ENCODE assay signal across 14 mouse cellular contexts in genomic region chr5:139718949-139719348, GRCm38 (mm10). TPM values are rescaled to one million over a fixed set of nuclear protein-coding genes. Genes with fewer than 3 reads are reported as not detected.
DNase-seq lines count a peak whose midpoint lies in the region; ATAC-seq and TF ChIP-seq lines count a peak whose summit lies in the region.
"Had no signal": no experiment of that assay in that cellular context is flagged by ENCODE, and none has a peak within 500 bp of the region (broad histone marks: within the 10 kb centered on the region; RNA-seq: fewer than 3 reads in every experiment).

No protein-coding gene starts in this region.

- H3K4me1 ChIP-seq in neural tube, embryonic 13.5 days (replicated peaks) = peaks cover 9% of the 10 kb centered on the region
- no peaks in the 10 kb centered on the region; the same call in 1 of the 2 replicates for H3K4me1 ChIP-seq in hindbrain, postnatal 0 days (ENCODE audit: insufficient read depth, low read length)
- no peaks in the 10 kb centered on the region for H3K4me1 ChIP-seq in stomach, postnatal 0 days (replicated peaks; ENCODE audit: control insufficient read depth, insufficient read depth)

- peaks cover 9% of the 10 kb centered on the region; the same call in 1 of the 2 replicates for H3K36me3 ChIP-seq in neural tube, embryonic 13.5 days
- no peaks in the 10 kb centered on the region for H3K36me3 ChIP-seq in hindbrain, postnatal 0 days (ENCODE audit: insufficient read depth, low read length)
- no peaks in the 10 kb centered on the region for H3K36me3 ChIP-seq in stomach, postnatal 0 days (ENCODE audit: control insufficient read depth, insufficient read depth, low read length)

- no peaks in the 10 kb centered on the region for H3K9me3 ChIP-seq in neural tube, embryonic 13.5 days
- H3K9me3 ChIP-seq in hindbrain, postnatal 0 days (ENCODE audit: low read length) = no peaks in the 10 kb centered on the region
- no peaks in the 10 kb centered on the region for H3K9me3 ChIP-seq in stomach, postnatal 0 days (ENCODE audit: control insufficient read depth, low read length)

- peak; percentile 91 for DNase-seq in heart, adult 11 months
- DNase-seq in heart, postnatal 14 days = no peak
- DNase-seq in neural tube, embryonic 10.5 days (ENCODE audit: extremely low spot score, low spot score) = no peak
- no peak for DNase-seq in hindbrain, postnatal 0 days (ENCODE audit: low spot score)
- no peak for DNase-seq in stomach, postnatal 0 days (ENCODE audit: low spot score)
- no peak for DNase-seq in cerebellum, postnatal 4 days (ENCODE audit: low spot score in 2 of 2)
- DNase-seq: cerebellum, adult 11-12 months; gastrocnemius, postnatal 25 days; kidney, adult 11 months; thymus, adult 18-20 months had no signal

- H3K4me2 ChIP-seq in neural tube, embryonic 13.5 days = no peak overlapping the region
- no peak overlapping the region for H3K4me2 ChIP-seq in hindbrain, postnatal 0 days (ENCODE audit: low read depth, low read length)
- H3K4me2 ChIP-seq in stomach, postnatal 0 days (replicated peaks; ENCODE audit: low read depth) = no peak overlapping the region
- H3K4me2 ChIP-seq: heart, embryonic 11.5 days; lung, embryonic 14.5 days had no signal

- H3K27me3 ChIP-seq in neural tube, embryonic 13.5 days = no peaks in the 10 kb centered on the region
- H3K27me3 ChIP-seq in hindbrain, postnatal 0 days (ENCODE audit: insufficient read depth, low read length) = no peaks in the 10 kb centered on the region
- H3K27me3 ChIP-seq in stomach, postnatal 0 days (ENCODE audit: control insufficient read depth, insufficient read depth, low read length) = no peaks in the 10 kb centered on the region

- no peak for TF ChIP-seq CTCF in hindbrain, postnatal 0 days (IDR thresholded peaks at IDR 0.05; ENCODE audit: low read depth)
- no peak for TF ChIP-seq CTCF in stomach, postnatal 0 days (IDR thresholded peaks at IDR 0.05; ENCODE audit: low read depth)

- TF ChIP-seq EP300 in stomach, postnatal 0 days (optimal IDR thresholded peaks at IDR 0.05) = no peak

- no peak overlapping the region for H3K4me3 ChIP-seq in neural tube, embryonic 13.5 days
- no peak overlapping the region for H3K4me3 ChIP-seq in hindbrain, postnatal 0 days (ENCODE audit: low read length)
- no peak overlapping the region for H3K4me3 ChIP-seq in stomach, postnatal 0 days (ENCODE audit: low read depth, low read length)
- H3K4me3 ChIP-seq: myocyte had no signal

- intact Hi-C loops in heart, postnatal 14 days (cut with DNase I) = no loop called here

- no peak overlapping the region for H3K9ac ChIP-seq in neural tube, embryonic 13.5 days
- H3K9ac ChIP-seq in hindbrain, postnatal 0 days (replicated peaks; ENCODE audit: low read length) = no peak overlapping the region
- no peak overlapping the region for H3K9ac ChIP-seq in stomach, postnatal 0 days (ENCODE audit: low read length)
- H3K9ac ChIP-seq: lung, embryonic 14.5 days had no signal

- H3K27ac ChIP-seq in neural tube, embryonic 13.5 days (replicated peaks) = no peak overlapping the region
- H3K27ac ChIP-seq in hindbrain, postnatal 0 days = peak overlapping the region; percentile 11; the same call in 1 of the 2 replicates
- H3K27ac ChIP-seq in stomach, postnatal 0 days (replicated peaks) = peak overlapping the region; percentile 30; the same call in 1 of the 2 replicates

- peak; percentile 54; the same call in 1 of the 2 replicates for ATAC-seq in neural tube, embryonic 13.5 days (ENCODE audit: low read depth)
- peak; percentile 27; the same call in 1 of the 2 replicates for ATAC-seq in hindbrain, postnatal 0 days
- no peak for ATAC-seq in stomach, postnatal 0 days (ENCODE audit: low FRiP score, low TSS enrichment)

- 79% methylated on average over 6 of the region's 7 CpGs for WGBS in neural tube, embryonic 13.5 days
- 45% methylated on average over 7 of the region's 7 CpGs for WGBS in hindbrain, postnatal 0 days
- 78% methylated on average over 7 of the region's 7 CpGs for WGBS in stomach, postnatal 0 days

RNA-seq across cellular contexts. Expression of gene Micall2, which starts 17.2 kb away (rescaled TPM):
- 1 to 10 TPM; 3.7 to 4.1 TPM for total RNA-seq in heart, postnatal 14 days (2021)
- polyA plus RNA-seq in neural tube, embryonic 13.5 days (2015; fragmentation: Nextera tagmentation; extraction: Ambion mirVana) = 6.2 and 6.3 TPM in 2 replicates
- total RNA-seq in hindbrain, postnatal 0 days (2014; rRNA removed) = 11.0 and 13.9 TPM in 2 replicates
- polyA plus RNA-seq in hindbrain, postnatal 0 days (2015; fragmentation: Nextera tagmentation; extraction: Ambion mirVana) = 8.8 and 10.7 TPM in 2 replicates
- polyA plus RNA-seq in stomach, postnatal 0 days (2015; fragmentation: Nextera tagmentation; extraction: Ambion mirVana) = 6.6 and 8.7 TPM in 2 replicates

RNA-seq across cellular contexts. Expression of gene Ints1, which starts 56.5 kb away (rescaled TPM):
- 10 to 100 TPM; 41.8 to 43.8 TPM for total RNA-seq in heart, postnatal 14 days (2021)
- polyA plus RNA-seq in neural tube, embryonic 13.5 days (2015; fragmentation: Nextera tagmentation; extraction: Ambion mirVana) = 24.3 and 27.1 TPM in 2 replicates
- 126 and 158 TPM in 2 replicates for total RNA-seq in hindbrain, postnatal 0 days (2014; rRNA removed)
- 23.2 and 24.3 TPM in 2 replicates for polyA plus RNA-seq in hindbrain, postnatal 0 days (2015; fragmentation: Nextera tagmentation; extraction: Ambion mirVana)
- polyA plus RNA-seq in stomach, postnatal 0 days (2015; fragmentation: Nextera tagmentation; extraction: Ambion mirVana) = 7.9 and 8.0 TPM in 2 replicates
